Mouse (Mus musculus): ENCODE measurements at regions not wholly inside any gene's neighbourhood (a gene's known extent, or its start where the extent isn't known, plus 50 kb on each side); places are given as distances from the start of the nearest gene placed in this dataset.

- no peak overlapping the region for H3K27ac ChIP-seq (replicated peaks; ENCODE audit: low read depth, low read length)
- H3K4me1 ChIP-seq (ENCODE audit: control insufficient read depth, insufficient read depth, insufficient read length, low read length), result no peaks in the 10 kb centered on the region
- no peak overlapping the region for H3K4me3 ChIP-seq (ENCODE audit: insufficient read depth, low read depth, low read length)
These were observed 852.0 kb upstream of the Agtr1b start for GRCm38 (mm10) chr3:21218936-21219335.

- Histone ChIP-seq H3K4me1 (ENCODE audit: control insufficient read depth, insufficient read depth, insufficient read length, low read length) (no peaks in the 10 kb centered on the region), H3K4me3 (ENCODE audit: insufficient read depth, low read depth, low read length) (no peak overlapping the region)
These were observed 835.3 kb upstream of the Tbl1xr1 start for GRCm38 (mm10) chr3:21241184-21241583.

GRCm38 (mm10) chr3:21256129-21256760 is 820.2 kb upstream of the Tbl1xr1 start:
- H3K4me3 ChIP-seq (ENCODE audit: insufficient read depth, low read depth, low read length), result no peak overlapping the region
- no peaks in the 10 kb centered on the region for H3K4me1 ChIP-seq (ENCODE audit: control insufficient read depth, insufficient read depth, insufficient read length, low read length)

More at GRCm38 (mm10) chr3:21241184-21241583, 835.3 kb upstream of the Tbl1xr1 start:
- no peak overlapping the region for H3K27ac ChIP-seq (replicated peaks; ENCODE audit: low read depth, low read length)

GRCm38 (mm10) chr3:21263317-21263716 is 813.1 kb upstream of the Tbl1xr1 start:
- Histone ChIP-seq H3K27ac (replicated peaks; ENCODE audit: low read depth, low read length) (no peak overlapping the region), H3K4me1 (ENCODE audit: control insufficient read depth, insufficient read depth, insufficient read length, low read length) (no peaks in the 10 kb centered on the region), H3K4me3 (ENCODE audit: insufficient read depth, low read depth, low read length) (no peak overlapping the region)

More at GRCm38 (mm10) chr3:21256129-21256760, 820.2 kb upstream of the Tbl1xr1 start:
- H3K27ac ChIP-seq (replicated peaks; ENCODE audit: low read depth, low read length), result no peak overlapping the region

- no peak overlapping the region for H3K27ac ChIP-seq (replicated peaks; ENCODE audit: low read depth, low read length)
- H3K4me1 ChIP-seq (ENCODE audit: control insufficient read depth, insufficient read depth, insufficient read length, low read length), result no peaks in the 10 kb centered on the region
- no peak overlapping the region for H3K4me3 ChIP-seq (ENCODE audit: insufficient read depth, low read depth, low read length)
These were observed 811.0 kb upstream of the Tbl1xr1 start for GRCm38 (mm10) chr3:21265491-21265890.

GRCm38 (mm10) chr3:21268429-21269129 is 807.9 kb upstream of the Tbl1xr1 start:
- Histone ChIP-seq H3K27ac (replicated peaks; ENCODE audit: low read depth, low read length) (no peak overlapping the region), H3K4me1 (ENCODE audit: control insufficient read depth, insufficient read depth, insufficient read length, low read length) (no peaks in the 10 kb centered on the region), H3K4me3 (ENCODE audit: insufficient read depth, low read depth, low read length) (no peak overlapping the region)

GRCm38 (mm10) chr3:21269130-21269440 is 807.4 kb upstream of the Tbl1xr1 start:
- Histone ChIP-seq H3K4me1 (ENCODE audit: control insufficient read depth, insufficient read depth, insufficient read length, low read length) (no peaks in the 10 kb centered on the region), H3K27ac (replicated peaks; ENCODE audit: low read depth, low read length) (no peak overlapping the region), H3K4me3 (ENCODE audit: insufficient read depth, low read depth, low read length) (no peak overlapping the region)

- H3K27ac ChIP-seq (replicated peaks; ENCODE audit: low read depth, low read length), result no peak overlapping the region
- no peaks in the 10 kb centered on the region for H3K4me1 ChIP-seq (ENCODE audit: control insufficient read depth, insufficient read depth, insufficient read length, low read length)
- no peak overlapping the region for H3K4me3 ChIP-seq (ENCODE audit: insufficient read depth, low read depth, low read length)
These were observed 805.7 kb upstream of the Tbl1xr1 start for GRCm38 (mm10) chr3:21270788-21271187.

- Histone ChIP-seq H3K4me1 (ENCODE audit: control insufficient read depth, insufficient read depth, insufficient read length, low read length) (no peaks in the 10 kb centered on the region), H3K27ac (replicated peaks; ENCODE audit: low read depth, low read length) (no peak overlapping the region), H3K4me3 (ENCODE audit: insufficient read depth, low read depth, low read length) (no peak overlapping the region)
These were observed 804.2 kb upstream of the Tbl1xr1 start for GRCm38 (mm10) chr3:21272219-21272618.

GRCm38 (mm10) chr3:21292774-21293173 is 783.7 kb upstream of the Tbl1xr1 start:
- no peak overlapping the region for H3K4me3 ChIP-seq (ENCODE audit: insufficient read depth, low read depth, low read length)
- no peak overlapping the region for H3K27ac ChIP-seq (replicated peaks; ENCODE audit: low read depth, low read length)
- no peaks in the 10 kb centered on the region for H3K4me1 ChIP-seq (ENCODE audit: control insufficient read depth, insufficient read depth, insufficient read length, low read length)

GRCm38 (mm10) chr3:21293308-21293707 is 783.1 kb upstream of the Tbl1xr1 start:
- Histone ChIP-seq H3K27ac (replicated peaks; ENCODE audit: low read depth, low read length) (no peak overlapping the region), H3K4me3 (ENCODE audit: insufficient read depth, low read depth, low read length) (no peak overlapping the region), H3K4me1 (ENCODE audit: control insufficient read depth, insufficient read depth, insufficient read length, low read length) (no peaks in the 10 kb centered on the region)

GRCm38 (mm10) chr3:21294776-21295175 is 781.7 kb upstream of the Tbl1xr1 start:
- H3K27ac ChIP-seq (replicated peaks; ENCODE audit: low read depth, low read length), result no peak overlapping the region
- H3K4me1 ChIP-seq (ENCODE audit: control insufficient read depth, insufficient read depth, insufficient read length, low read length), result no peaks in the 10 kb centered on the region
- no peak overlapping the region for H3K4me3 ChIP-seq (ENCODE audit: insufficient read depth, low read depth, low read length)

GRCm38 (mm10) chr3:21296581-21297110 is 779.8 kb upstream of the Tbl1xr1 start:
- Histone ChIP-seq H3K4me3 (ENCODE audit: insufficient read depth, low read depth, low read length) (no peak overlapping the region), H3K27ac (replicated peaks; ENCODE audit: low read depth, low read length) (no peak overlapping the region)

GRCm38 (mm10) chr3:21325329-21325896 is 751.0 kb upstream of the Tbl1xr1 start:
- Histone ChIP-seq H3K4me3 (ENCODE audit: insufficient read depth, low read depth, low read length) (no peak overlapping the region), H3K27ac (replicated peaks; ENCODE audit: low read depth, low read length) (no peak overlapping the region)

More at GRCm38 (mm10) chr3:21296581-21297110, 779.8 kb upstream of the Tbl1xr1 start:
- H3K4me1 ChIP-seq (ENCODE audit: control insufficient read depth, insufficient read depth, insufficient read length, low read length), result no peaks in the 10 kb centered on the region; the same call in 1 of the 2 replicates

GRCm38 (mm10) chr3:21341916-21342315 is 734.5 kb upstream of the Tbl1xr1 start:
- no peaks in the 10 kb centered on the region for H3K4me1 ChIP-seq (ENCODE audit: control insufficient read depth, insufficient read depth, insufficient read length, low read length)
- H3K4me3 ChIP-seq (ENCODE audit: insufficient read depth, low read depth, low read length), result no peak overlapping the region
- H3K27ac ChIP-seq (replicated peaks; ENCODE audit: low read depth, low read length), result no peak overlapping the region

More at GRCm38 (mm10) chr3:21325329-21325896, 751.0 kb upstream of the Tbl1xr1 start:
- no peaks in the 10 kb centered on the region for H3K4me1 ChIP-seq (ENCODE audit: control insufficient read depth, insufficient read depth, insufficient read length, low read length)
